Mouse (Mus musculus): ENCODE data around the gene Them7. TPM values are rescaled to one million over a fixed set of nuclear protein-coding genes. Genes with fewer than 3 reads are reported as not detected.

Gene Them7
- polyA plus RNA-seq, 1 experiment from 2014 or later: not detected

GRCm38 (mm10) chr2:105219229-105219628 is 4.9 kb upstream of the Them7 start:
- no peak for ATAC-seq (ENCODE audit: low FRiP score)
- Histone ChIP-seq H3K4me2 (no peak overlapping the region), H3K9ac (no peak overlapping the region), H3K9me3 (no peaks in the 10 kb centered on the region), H3K27ac (no peak overlapping the region), H3K4me3 (replicated peaks) (no peak overlapping the region), H3K36me3 (replicated peaks) (no peaks in the 10 kb centered on the region), H3K27me3 (peaks cover 13% of the 10 kb centered on the region), H3K4me1 (peaks cover 2% of the 10 kb centered on the region)
- 93% methylated on average over 5 of the region's 5 CpGs for WGBS

DNA sequence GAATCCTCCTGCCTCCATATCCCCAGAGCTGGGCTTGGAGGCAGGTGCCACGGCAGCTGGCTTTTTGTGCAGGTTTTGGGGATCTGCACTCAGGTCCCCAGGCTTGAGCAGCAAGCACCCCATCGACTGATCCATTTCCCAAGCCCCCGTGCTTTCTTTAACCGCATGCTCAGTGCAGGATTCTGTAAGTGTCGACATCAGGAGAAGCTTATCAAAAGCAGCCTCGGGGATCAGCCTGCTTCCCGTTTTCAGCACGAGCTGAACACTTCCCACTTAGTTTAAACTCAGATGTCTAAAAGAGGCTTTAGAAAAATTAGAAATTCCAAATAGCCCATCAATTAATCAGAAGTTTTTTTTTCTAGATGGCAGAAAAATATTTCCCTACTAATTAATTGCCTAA is 4.5 kb upstream of the Them7 start:
- ATAC-seq (ENCODE audit: low FRiP score): no peak
- WGBS: 77% methylated on average over 8 of the region's 8 CpGs

DNA sequence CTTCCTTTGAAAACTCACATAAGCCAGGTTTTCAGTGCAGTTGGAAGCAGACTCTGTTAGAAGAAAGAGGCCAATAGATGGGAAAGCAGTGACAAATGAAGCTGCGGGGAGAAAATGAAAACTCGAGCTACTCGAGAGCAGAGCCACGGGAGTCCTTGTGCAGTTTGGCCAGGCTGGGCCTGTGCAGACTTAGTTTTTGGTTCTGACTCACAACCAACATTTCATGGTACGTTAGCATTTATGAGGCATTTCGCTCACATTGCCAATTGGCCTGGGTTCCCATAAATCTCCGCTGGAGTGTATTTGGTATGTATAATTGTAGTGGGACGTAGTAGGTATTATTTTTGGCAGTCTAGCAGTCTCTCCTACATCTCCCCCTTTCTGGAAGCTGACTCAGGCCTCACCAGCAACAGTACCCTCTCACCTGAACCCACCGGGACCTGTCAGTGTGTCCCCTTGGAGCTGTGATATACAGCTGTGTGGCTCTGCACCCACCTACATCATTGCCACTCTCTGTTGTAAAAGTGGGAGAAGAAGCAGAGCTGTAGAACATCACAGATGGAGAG is 3.3 kb upstream of the Them7 start:
- Histone ChIP-seq H3K27me3 (peaks cover 28% of the 10 kb centered on the region), H3K4me3 (replicated peaks) (no peak overlapping the region), H3K9me3 (no peaks in the 10 kb centered on the region), H3K9ac (no peak overlapping the region), H3K27ac (no peak overlapping the region), H3K36me3 (replicated peaks) (no peaks in the 10 kb centered on the region), H3K4me1 (peaks cover 10% of the 10 kb centered on the region), H3K4me2 (no peak overlapping the region)
- no peak for ATAC-seq (ENCODE audit: low FRiP score)
- 83% methylated on average over 9 of the region's 9 CpGs for WGBS

More for the DNA sequence above, 4.5 kb upstream of the Them7 start:
- Histone ChIP-seq H3K36me3 (replicated peaks) (no peaks in the 10 kb centered on the region), H3K27me3 (peaks cover 18% of the 10 kb centered on the region), H3K4me3 (replicated peaks) (no peak overlapping the region), H3K9ac (no peak overlapping the region), H3K9me3 (no peaks in the 10 kb centered on the region), H3K27ac (no peak overlapping the region), H3K4me2 (no peak overlapping the region), H3K4me1 (peaks cover 7% of the 10 kb centered on the region)

- H3K27ac ChIP-seq: no peak overlapping the region
- no peak overlapping the region for H3K4me2 ChIP-seq
- H3K36me3 ChIP-seq (replicated peaks): no peaks in the 10 kb centered on the region
- no peak overlapping the region for H3K9ac ChIP-seq
- H3K4me3 ChIP-seq (replicated peaks): no peak overlapping the region
- no peak for ATAC-seq (ENCODE audit: low FRiP score)
- WGBS: 91% methylated on average over 11 of the region's 11 CpGs
- peaks cover 43% of the 10 kb centered on the region for H3K27me3 ChIP-seq
- peaks cover 10% of the 10 kb centered on the region for H3K4me1 ChIP-seq
- no peaks in the 10 kb centered on the region for H3K9me3 ChIP-seq
Measured at GRCm38 (mm10) chr2:105223606-105224005, 514 bp upstream of the Them7 start.

DNA sequence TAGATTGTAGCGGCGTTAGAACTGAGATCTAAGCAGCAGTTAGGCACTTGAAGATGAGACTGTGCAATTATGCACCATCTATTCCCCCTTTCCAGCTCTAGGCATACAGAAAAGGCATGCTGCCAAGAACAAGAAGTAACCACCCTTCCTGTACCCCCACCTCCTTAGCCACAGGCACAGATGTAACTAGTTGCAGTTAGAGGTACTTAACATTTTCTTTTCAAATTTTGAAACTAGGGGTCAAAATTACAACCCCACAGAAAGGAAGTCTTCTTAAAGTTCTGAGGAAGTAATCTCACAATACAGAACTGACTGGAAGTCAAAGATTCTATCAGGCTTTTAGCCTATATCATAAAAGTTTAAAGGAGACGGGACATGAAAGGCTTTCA is 861 bp downstream of the Them7 start:
- Histone ChIP-seq H3K4me2 (peak overlapping the region; percentile 67; the same call in 1 of the 2 replicates), H3K4me1 (peaks cover 10% of the 10 kb centered on the region), H3K27me3 (peaks cover 45% of the 10 kb centered on the region), H3K27ac (no peak overlapping the region), H3K4me3 (replicated peaks) (no peak overlapping the region), H3K36me3 (replicated peaks) (no peaks in the 10 kb centered on the region), H3K9ac (no peak overlapping the region), H3K9me3 (no peaks in the 10 kb centered on the region)
- no peak for ATAC-seq (ENCODE audit: low FRiP score)
- WGBS: 51% methylated on average over 3 of the region's 3 CpGs

DNA sequence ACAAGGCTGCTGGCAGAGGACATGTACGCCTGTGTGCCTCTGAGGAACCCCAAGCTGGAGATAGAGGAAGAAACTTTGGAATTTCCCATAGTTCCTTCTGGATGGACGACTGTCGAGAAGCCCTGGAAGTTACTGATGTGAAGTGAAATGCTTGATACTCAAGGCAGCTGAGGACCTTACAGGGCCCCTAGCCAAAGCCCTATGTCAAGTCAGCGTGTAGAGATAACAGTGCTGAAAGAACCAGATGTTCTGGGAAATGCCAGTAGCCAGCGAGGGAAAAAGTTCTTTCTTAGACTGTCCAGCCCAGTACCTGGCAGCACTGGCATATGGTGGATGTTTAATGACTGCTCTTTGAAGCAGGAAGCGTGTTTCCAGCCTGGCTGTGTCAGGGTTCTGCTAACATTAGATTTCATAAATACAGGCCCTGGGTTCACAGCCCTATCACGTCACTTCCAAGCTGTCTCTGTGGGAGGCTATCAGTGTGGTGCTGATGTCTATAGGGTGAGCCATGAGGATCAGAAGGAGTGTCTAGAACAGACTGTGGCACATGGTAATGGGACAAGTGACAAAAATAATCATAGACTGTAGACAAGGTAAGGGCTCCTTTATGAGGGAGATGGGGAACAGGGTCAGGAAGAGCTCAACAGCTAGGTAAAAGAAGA is 2.3 kb downstream of the Them7 start:
- H3K9me3 ChIP-seq: no peaks in the 10 kb centered on the region
- H3K27ac ChIP-seq: no peak overlapping the region
- peaks cover 49% of the 10 kb centered on the region for H3K27me3 ChIP-seq
- H3K4me3 ChIP-seq (replicated peaks): no peak overlapping the region
- ATAC-seq (ENCODE audit: low FRiP score): no peak
- H3K36me3 ChIP-seq (replicated peaks): no peaks in the 10 kb centered on the region
- H3K9ac ChIP-seq: no peak overlapping the region
- H3K4me1 ChIP-seq: peaks cover 10% of the 10 kb centered on the region
- no peak overlapping the region for H3K4me2 ChIP-seq
- WGBS: 67% methylated on average over 7 of the region's 7 CpGs

DNA sequence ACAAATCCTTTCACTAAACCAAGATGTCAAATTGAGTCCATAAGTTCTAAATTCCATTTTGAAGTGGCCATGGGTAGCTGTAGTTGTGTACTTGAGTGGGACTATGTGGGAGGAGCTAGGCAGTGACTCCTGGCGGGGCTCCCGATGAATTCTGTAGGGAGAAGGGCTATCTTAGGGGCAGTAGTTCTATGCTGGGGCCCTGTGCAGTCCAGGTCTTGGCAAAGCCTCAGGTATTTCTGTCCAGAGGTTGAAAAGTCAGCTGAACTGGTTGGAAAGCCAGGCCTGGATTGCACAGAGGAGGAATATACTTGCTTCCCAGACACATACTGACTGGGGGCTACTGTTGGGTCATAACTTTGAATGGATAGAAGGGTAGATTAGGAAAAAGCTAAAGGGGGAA is 4.3 kb downstream of the Them7 start:
- peaks cover 10% of the 10 kb centered on the region for H3K4me1 ChIP-seq
- WGBS: 77% methylated on average over 2 of the region's 2 CpGs
- no peak overlapping the region for H3K4me3 ChIP-seq (replicated peaks)
- H3K27me3 ChIP-seq: peaks cover 44% of the 10 kb centered on the region
- H3K9ac ChIP-seq: no peak overlapping the region
- H3K27ac ChIP-seq: no peak overlapping the region
- ATAC-seq (ENCODE audit: low FRiP score): no peak
- no peaks in the 10 kb centered on the region for H3K9me3 ChIP-seq
- no peak overlapping the region for H3K4me2 ChIP-seq
- H3K36me3 ChIP-seq (replicated peaks): no peaks in the 10 kb centered on the region

DNA sequence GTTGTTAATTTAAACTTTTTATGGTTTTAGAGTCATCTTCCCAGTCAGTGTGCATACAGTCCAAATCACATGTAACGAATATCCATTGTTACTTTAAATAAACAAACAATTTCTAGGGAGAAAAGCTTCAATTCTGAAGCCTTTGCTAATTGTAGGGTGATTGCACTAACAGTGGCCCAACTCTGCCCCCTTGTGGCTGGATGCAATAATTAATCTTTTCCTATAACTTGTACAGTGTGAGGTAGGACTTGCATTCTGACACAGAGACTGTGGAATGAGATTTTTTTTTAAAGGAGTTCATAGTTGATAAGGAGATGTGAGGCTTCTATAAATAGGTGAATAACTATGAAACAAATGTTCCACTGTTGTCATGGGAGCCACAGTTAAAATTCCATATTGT is 6.2 kb downstream of the Them7 start:
- ATAC-seq (ENCODE audit: low FRiP score): peak; percentile 65
- no peaks in the 10 kb centered on the region for H3K36me3 ChIP-seq (replicated peaks)
- 9% methylated on average over 1 of the region's 1 CpGs for WGBS

DNA sequence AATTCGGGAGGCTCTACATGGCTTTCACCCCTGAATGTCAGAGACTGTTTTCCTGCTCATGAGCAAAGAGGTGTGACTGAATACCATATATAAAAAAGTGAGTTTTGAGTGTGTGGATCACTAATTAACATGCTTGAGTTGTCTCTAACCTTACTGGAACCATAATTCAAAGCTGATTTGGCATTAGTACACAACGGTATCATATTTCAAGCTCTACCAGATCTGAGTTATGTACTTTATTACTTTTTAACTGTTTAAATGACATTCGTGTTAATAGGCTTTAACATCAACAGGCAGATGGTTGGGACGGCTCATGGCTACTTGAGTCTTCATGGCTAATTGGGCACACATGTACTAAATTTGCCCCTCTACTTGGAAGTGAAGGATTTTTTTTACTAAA is 8.3 kb downstream of the Them7 start:
- no peak for ATAC-seq (ENCODE audit: low FRiP score)
- Histone ChIP-seq H3K36me3 (replicated peaks) (no peaks in the 10 kb centered on the region), H3K4me2 (no peak overlapping the region), H3K27me3 (0 out of 2 replicates have a peak, but pooled peaks cover 7% of the 10 kb centered on the region), H3K9ac (no peak overlapping the region), H3K4me3 (replicated peaks) (no peak overlapping the region), H3K4me1 (0 out of 2 replicates have a peak, but pooled peaks cover 3% of the 10 kb centered on the region), H3K27ac (no peak overlapping the region), H3K9me3 (no peaks in the 10 kb centered on the region)
- 68% methylated on average over 4 of the region's 4 CpGs for WGBS

More for the DNA sequence above, 6.2 kb downstream of the Them7 start:
- Histone ChIP-seq H3K4me3 (replicated peaks) (no peak overlapping the region), H3K9me3 (no peaks in the 10 kb centered on the region), H3K4me1 (no peaks in the 10 kb centered on the region), H3K27me3 (peaks cover 26% of the 10 kb centered on the region), H3K4me2 (no peak overlapping the region), H3K27ac (no peak overlapping the region), H3K9ac (no peak overlapping the region)

GRCm38 (mm10) chr2:105234278-105234677 is 10.2 kb downstream of the Them7 start:
- ATAC-seq (ENCODE audit: low FRiP score): no peak
- no peak overlapping the region for H3K4me2 ChIP-seq

DNA sequence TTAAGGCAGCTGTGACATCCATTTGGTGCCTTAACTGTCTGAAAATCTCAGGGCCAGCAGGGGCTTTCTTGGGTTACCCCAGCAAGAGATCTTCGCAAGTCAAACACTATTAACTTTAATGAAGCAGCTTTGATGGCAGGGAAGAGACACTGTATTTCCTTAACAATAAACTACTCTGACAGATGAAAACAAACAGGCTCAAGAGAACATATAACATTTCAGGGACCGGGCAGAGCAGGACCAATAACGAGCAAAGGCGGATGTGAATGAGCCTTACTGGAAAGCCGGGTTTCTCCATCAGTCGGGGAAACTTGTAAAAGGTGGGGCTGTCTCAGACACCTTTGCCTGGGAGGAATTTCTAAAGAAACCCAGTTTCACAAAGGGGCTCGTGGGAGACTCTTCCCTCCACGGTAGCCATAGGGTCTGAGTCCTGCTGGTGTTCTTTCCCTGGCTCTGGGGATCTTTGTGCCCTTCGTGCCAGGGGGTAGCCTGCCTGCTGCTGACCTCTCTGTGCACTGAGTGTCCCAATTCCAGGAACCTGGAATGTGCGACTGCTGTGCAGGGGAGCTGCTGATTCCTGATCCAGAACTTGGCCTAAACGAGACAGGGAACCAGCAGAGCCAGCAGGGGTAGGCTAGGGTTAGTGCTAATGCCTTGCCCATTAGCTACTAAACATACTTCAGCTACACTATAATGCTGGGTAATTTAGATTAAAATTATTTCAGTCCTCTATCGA is 11.4 kb downstream of the Them7 start:
- 47% methylated on average over 12 of the region's 12 CpGs for WGBS
- Histone ChIP-seq H3K9me3 (no peaks in the 10 kb centered on the region), H3K27me3 (0 out of 2 replicates have a peak, but pooled peaks cover 4% of the 10 kb centered on the region), H3K4me2 (no peak overlapping the region), H3K27ac (no peak overlapping the region), H3K9ac (no peak overlapping the region), H3K36me3 (replicated peaks) (no peaks in the 10 kb centered on the region), H3K4me1 (0 out of 2 replicates have a peak, but pooled peaks cover 3% of the 10 kb centered on the region), H3K4me3 (replicated peaks) (no peak overlapping the region)
- ATAC-seq (ENCODE audit: low FRiP score): no peak

More at GRCm38 (mm10) chr2:105234278-105234677, 10.2 kb downstream of the Them7 start:
- Histone ChIP-seq H3K4me1 (0 out of 2 replicates have a peak, but pooled peaks cover 3% of the 10 kb centered on the region), H3K27ac (no peak overlapping the region), H3K27me3 (0 out of 2 replicates have a peak, but pooled peaks cover 4% of the 10 kb centered on the region), H3K9ac (no peak overlapping the region), H3K9me3 (no peaks in the 10 kb centered on the region), H3K36me3 (replicated peaks) (no peaks in the 10 kb centered on the region), H3K4me3 (replicated peaks) (no peak overlapping the region)
- 70% methylated on average over 6 of the region's 6 CpGs for WGBS

GRCm38 (mm10) chr2:105237424-105237823 is 13.3 kb downstream of the Them7 start:
- no peaks in the 10 kb centered on the region for H3K36me3 ChIP-seq (replicated peaks)
- H3K4me1 ChIP-seq: 0 out of 2 replicates have a peak, but pooled peaks cover 3% of the 10 kb centered on the region
- no peak overlapping the region for H3K9ac ChIP-seq
- no peak overlapping the region for H3K4me2 ChIP-seq
- no peak overlapping the region for H3K4me3 ChIP-seq (replicated peaks)
- no peak for ATAC-seq (ENCODE audit: low FRiP score)
- no peaks in the 10 kb centered on the region for H3K9me3 ChIP-seq
- H3K27ac ChIP-seq: no peak overlapping the region
- H3K27me3 ChIP-seq: no peaks in the 10 kb centered on the region
- WGBS: 80% methylated on average over 7 of the region's 7 CpGs
